Mouse (Mus musculus): ENCODE results near the gene Erc2. TPM values are rescaled to one million over a fixed set of nuclear protein-coding genes. Genes with fewer than 3 reads are reported as not detected.

Erc2 gene
- polyA plus RNA-seq, 2 experiments, result 0.52 to 0.99 TPM

- no peaks in the 10 kb centered on the region for H3K4me1 ChIP-seq (replicated peaks; ENCODE audit: control insufficient read depth in 2 of 2, insufficient read depth in 2 of 2, low read length in 1 of 2)
- H3K27me3 ChIP-seq (ENCODE audit: control insufficient read depth, insufficient read depth, low read length), result no peaks in the 10 kb centered on the region
- no peak for DNase-seq (ENCODE audit: low read depth in 3 of 3, low spot score in 3 of 3)
- WGBS (ENCODE audit: insufficient replicate concordance), result 50% methylated on average over 8 of the region's 8 CpGs
- H3K4me3 ChIP-seq (ENCODE audit: insufficient read depth in 1 of 2, low read depth in 2 of 2, low read length in 2 of 2), result no peak overlapping the region
- H3K4me2 ChIP-seq (ENCODE audit: low read depth), result no peak overlapping the region
- TF ChIP-seq EP300 (IDR thresholded peaks at IDR 0.05; ENCODE audit: low read depth) (no peak), CTCF (IDR thresholded peaks at IDR 0.05; ENCODE audit: low read depth) (no peak)
- no peaks in the 10 kb centered on the region for H3K9me3 ChIP-seq (ENCODE audit: control insufficient read depth, low read length)
- H3K36me3 ChIP-seq (replicated peaks; ENCODE audit: control insufficient read depth, insufficient read depth, low read depth), result no peaks in the 10 kb centered on the region
- no peak overlapping the region for H3K9ac ChIP-seq (replicated peaks)
- H3K27ac ChIP-seq, result no peak overlapping the region
- ATAC-seq (ENCODE audit: insufficient read depth), result no peak
These were observed 105.3 kb downstream of the Erc2 start for GRCm38 (mm10) chr14:27727541-27727940.

- Histone ChIP-seq H3K4me1 (replicated peaks; ENCODE audit: control insufficient read depth in 2 of 2, insufficient read depth in 2 of 2, low read length in 1 of 2) (no peaks in the 10 kb centered on the region), H3K4me2 (ENCODE audit: low read depth) (no peak overlapping the region), H3K27me3 (ENCODE audit: control insufficient read depth, insufficient read depth, low read length) (no peaks in the 10 kb centered on the region), H3K9me3 (ENCODE audit: control insufficient read depth, low read length) (no peaks in the 10 kb centered on the region), H3K9ac (replicated peaks) (no peak overlapping the region), H3K27ac (no peak overlapping the region), H3K36me3 (replicated peaks; ENCODE audit: control insufficient read depth, insufficient read depth, low read depth) (no peaks in the 10 kb centered on the region), H3K4me3 (ENCODE audit: insufficient read depth in 1 of 2, low read depth in 2 of 2, low read length in 2 of 2) (no peak overlapping the region)
- ATAC-seq (ENCODE audit: insufficient read depth), result no peak
- TF ChIP-seq EP300 (IDR thresholded peaks at IDR 0.05; ENCODE audit: low read depth), result no peak
- no peak for TF ChIP-seq CTCF (IDR thresholded peaks at IDR 0.05; ENCODE audit: low read depth)
- WGBS (ENCODE audit: insufficient replicate concordance), result 37% methylated on average over 4 of the region's 4 CpGs
- DNase-seq (ENCODE audit: low read depth in 3 of 3, low spot score in 3 of 3), result no peak
These were observed 108.9 kb downstream of the Erc2 start for GRCm38 (mm10) chr14:27731086-27731485.

- WGBS (ENCODE audit: insufficient replicate concordance), result 38% methylated on average over 1 of the region's 1 CpGs
- no peak for DNase-seq (ENCODE audit: low read depth in 3 of 3, low spot score in 3 of 3)
These were observed 117.2 kb downstream of the Erc2 start for GRCm38 (mm10) chr14:27739436-27739835.

GRCm38 (mm10) chr14:27741248-27741916, 119.2 kb downstream of the Erc2 start:
- no peak for ATAC-seq (ENCODE audit: insufficient read depth)
- 28% methylated on average over 3 of the region's 3 CpGs for WGBS (ENCODE audit: insufficient replicate concordance)
- H3K9me3 ChIP-seq (ENCODE audit: control insufficient read depth, low read length), result no peaks in the 10 kb centered on the region
- no peaks in the 10 kb centered on the region for H3K27me3 ChIP-seq (ENCODE audit: control insufficient read depth, insufficient read depth, low read length)
- H3K4me3 ChIP-seq (ENCODE audit: insufficient read depth in 1 of 2, low read depth in 2 of 2, low read length in 2 of 2), result no peak overlapping the region
- DNase-seq (ENCODE audit: low read depth in 3 of 3, low spot score in 3 of 3), result peak; percentile 3 to 23 (median 12)
- H3K36me3 ChIP-seq (replicated peaks; ENCODE audit: control insufficient read depth, insufficient read depth, low read depth), result no peaks in the 10 kb centered on the region
- no peak overlapping the region for H3K9ac ChIP-seq (replicated peaks)
- no peak overlapping the region for H3K27ac ChIP-seq
- no peaks in the 10 kb centered on the region for H3K4me1 ChIP-seq (replicated peaks; ENCODE audit: control insufficient read depth in 2 of 2, insufficient read depth in 2 of 2, low read length in 1 of 2)
- TF ChIP-seq CTCF (IDR thresholded peaks at IDR 0.05; ENCODE audit: low read depth) (peak; percentile 65), EP300 (IDR thresholded peaks at IDR 0.05; ENCODE audit: low read depth) (no peak)
- no peak overlapping the region for H3K4me2 ChIP-seq (ENCODE audit: low read depth)

More at GRCm38 (mm10) chr14:27739436-27739835, 117.2 kb downstream of the Erc2 start:
- Histone ChIP-seq H3K4me2 (ENCODE audit: low read depth) (no peak overlapping the region), H3K27me3 (ENCODE audit: control insufficient read depth, insufficient read depth, low read length) (no peaks in the 10 kb centered on the region), H3K4me1 (replicated peaks; ENCODE audit: control insufficient read depth in 2 of 2, insufficient read depth in 2 of 2, low read length in 1 of 2) (no peaks in the 10 kb centered on the region), H3K36me3 (replicated peaks; ENCODE audit: control insufficient read depth, insufficient read depth, low read depth) (no peaks in the 10 kb centered on the region), H3K4me3 (ENCODE audit: insufficient read depth in 1 of 2, low read depth in 2 of 2, low read length in 2 of 2) (no peak overlapping the region), H3K27ac (no peak overlapping the region), H3K9me3 (ENCODE audit: control insufficient read depth, low read length) (no peaks in the 10 kb centered on the region), H3K9ac (replicated peaks) (no peak overlapping the region)
- ATAC-seq (ENCODE audit: insufficient read depth), result no peak
- TF ChIP-seq CTCF (IDR thresholded peaks at IDR 0.05; ENCODE audit: low read depth) (no peak), EP300 (IDR thresholded peaks at IDR 0.05; ENCODE audit: low read depth) (no peak)

GRCm38 (mm10) chr14:27754340-27754739, 132.1 kb downstream of the Erc2 start:
- TF ChIP-seq CTCF (IDR thresholded peaks at IDR 0.05; ENCODE audit: low read depth) (no peak), EP300 (IDR thresholded peaks at IDR 0.05; ENCODE audit: low read depth) (no peak)
- H3K9ac ChIP-seq (replicated peaks), result no peak overlapping the region
- no peak for DNase-seq (ENCODE audit: low read depth in 3 of 3, low spot score in 3 of 3)
- H3K4me2 ChIP-seq (ENCODE audit: low read depth), result no peak overlapping the region
- H3K27me3 ChIP-seq (ENCODE audit: control insufficient read depth, insufficient read depth, low read length), result no peaks in the 10 kb centered on the region
- no peak overlapping the region for H3K4me3 ChIP-seq (ENCODE audit: insufficient read depth in 1 of 2, low read depth in 2 of 2, low read length in 2 of 2)
- H3K9me3 ChIP-seq (ENCODE audit: control insufficient read depth, low read length), result no peaks in the 10 kb centered on the region
- no peaks in the 10 kb centered on the region for H3K36me3 ChIP-seq (replicated peaks; ENCODE audit: control insufficient read depth, insufficient read depth, low read depth)
- no peak overlapping the region for H3K27ac ChIP-seq
- no peak for ATAC-seq (ENCODE audit: insufficient read depth)
- H3K4me1 ChIP-seq (replicated peaks; ENCODE audit: control insufficient read depth in 2 of 2, insufficient read depth in 2 of 2, low read length in 1 of 2), result no peaks in the 10 kb centered on the region
- WGBS (ENCODE audit: insufficient replicate concordance), result 41% methylated on average over 1 of the region's 1 CpGs

Measured in liver, embryonic 14.5 days (tissue).